Mouse (Mus musculus) Patski (cell line): ENCODE results near the gene Tekt2. TPM values are rescaled to one million over a fixed set of nuclear protein-coding genes. Genes with fewer than 3 reads are reported as not detected.
A peak's percentile ranks its signal among the peaks of the same experiment; 100 is the strongest.

Source experiments
- ATAC-seq: fragments of 100-300 bp; one replicate; pipeline ENCODE4 v1.8.0; 2021
- CTCF ChIA-PET: fragments of 350-600 bp; sonication (Branson Sonifier 250); formaldehyde crosslinking; loops from one replicate; lab custom pipeline; 2022; ENCODE audit warnings: inconsistent platforms; lab: Charles Lee
- POLR2A ChIA-PET: fragments of 350-600 bp; sonication (Branson Sonifier 250); formaldehyde crosslinking; loops from one replicate; lab custom pipeline; 2022; ENCODE audit warnings: antibody characterized with exemption, inconsistent platforms; lab: Charles Lee
- DNase-seq: peaks from one replicate; pipeline ENCODE4 v3.0.0-alpha.2; 2011; ENCODE audit warnings: low read depth, low spot score
- H3K27me3 ChIP-seq: fragments of 371-371 bp; one replicate; pipeline ENCODE4 v1.5.1; 2021
- CTCF ChIP-seq: fragments of 100-300 bp; IDR thresholded peaks from one replicate; pipeline ENCODE4 v1.5.1; 2021
- in situ Hi-C: fragments of 300-500 bp; cut with MboI; formaldehyde crosslinking; loops from 3 replicates; pipeline ENCODE4 v1.11.1; 2018; ENCODE audit warnings: low pct_unique_long_range_greater_than_20kb, mixed read lengths
- polyA plus RNA-seq: library from polyadenylated mRNA; unstranded; gene quantifications from one replicate; pipeline ENCODE4 v1.2.3, GENCODE M21; 2021

Gene Tekt2
- polyA plus RNA-seq, 1 experiment from 2014 or later: 0.14 TPM

- CTCF ChIA-PET: interaction anchor here (0.6 to 2.0 kb wide), 9 partner anchors 8 to 158 kb away, joined by 3 to 8 read pairs (median 4); partner anchors contain the start of gene Trappc3
- DNase-seq (no peak), ATAC-seq (peak; percentile 4)
- no peaks in the 10 kb centered on the region for H3K27me3 ChIP-seq
- no peak for TF ChIP-seq CTCF
- in situ Hi-C loops: no loop called here
- POLR2A ChIA-PET: interaction anchor here (1.9 kb wide), 1 partner anchor 10 kb away, joined by 7 read pairs; no protein-coding TSS in a partner anchor
Measured at GRCm38 (mm10) chr4:126321854-126322511, 3.5 kb downstream of the Tekt2 start.

- peak; percentile 68 for DNase-seq
- CTCF ChIA-PET: interaction anchor here (0.6 to 2.0 kb wide), 8 partner anchors 8 to 159 kb away, joined by 3 to 8 read pairs (median 3); partner anchors contain the start of gene Trappc3
- ATAC-seq: peak; percentile 78
- no peaks in the 10 kb centered on the region for H3K27me3 ChIP-seq
- POLR2A ChIA-PET: interaction anchor here (0.6 to 1.9 kb wide), 2 partner anchors 9 to 196 kb away, joined by 3 to 7 read pairs; no protein-coding TSS in a partner anchor
- no peak for TF ChIP-seq CTCF
- in situ Hi-C loops: no loop called here
Measured at GRCm38 (mm10) chr4:126321111-126321853, 4.2 kb downstream of the Tekt2 start, which contains the start of gene Adprhl2. Adprhl2 (minus strand) TSS chr4:126321703.

DNA sequence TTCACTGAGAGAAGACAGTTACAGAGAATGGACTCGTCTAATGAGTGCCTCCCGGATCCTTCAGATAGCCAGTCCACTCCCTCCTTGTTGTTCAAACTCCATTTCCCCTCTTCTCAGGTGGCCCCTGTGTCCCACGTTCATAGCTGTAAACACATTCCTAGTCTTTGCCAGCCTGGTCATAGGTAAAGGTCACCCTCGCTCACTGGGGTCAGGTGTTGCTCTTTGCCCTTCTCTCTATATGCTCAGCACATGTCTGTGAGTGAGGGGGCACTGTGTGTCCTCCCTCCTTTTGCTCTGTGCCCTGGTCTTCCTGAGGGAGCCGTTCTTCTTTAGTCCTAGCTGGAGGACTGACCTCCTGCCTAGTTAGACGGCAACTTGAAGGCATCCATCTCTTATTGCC is 5.7 kb downstream of the Tekt2 start:
- in situ Hi-C loops: no loop called here
- no peak for DNase-seq
- no peak for ATAC-seq
- CTCF ChIA-PET: interaction anchor here (1.5 to 2.0 kb wide), 2 partner anchors 10 to 13 kb away, joined by 4 to 8 read pairs; no protein-coding TSS in a partner anchor
- POLR2A ChIA-PET: no interaction called here
- TF ChIP-seq CTCF: no peak
- no peaks in the 10 kb centered on the region for H3K27me3 ChIP-seq

DNA sequence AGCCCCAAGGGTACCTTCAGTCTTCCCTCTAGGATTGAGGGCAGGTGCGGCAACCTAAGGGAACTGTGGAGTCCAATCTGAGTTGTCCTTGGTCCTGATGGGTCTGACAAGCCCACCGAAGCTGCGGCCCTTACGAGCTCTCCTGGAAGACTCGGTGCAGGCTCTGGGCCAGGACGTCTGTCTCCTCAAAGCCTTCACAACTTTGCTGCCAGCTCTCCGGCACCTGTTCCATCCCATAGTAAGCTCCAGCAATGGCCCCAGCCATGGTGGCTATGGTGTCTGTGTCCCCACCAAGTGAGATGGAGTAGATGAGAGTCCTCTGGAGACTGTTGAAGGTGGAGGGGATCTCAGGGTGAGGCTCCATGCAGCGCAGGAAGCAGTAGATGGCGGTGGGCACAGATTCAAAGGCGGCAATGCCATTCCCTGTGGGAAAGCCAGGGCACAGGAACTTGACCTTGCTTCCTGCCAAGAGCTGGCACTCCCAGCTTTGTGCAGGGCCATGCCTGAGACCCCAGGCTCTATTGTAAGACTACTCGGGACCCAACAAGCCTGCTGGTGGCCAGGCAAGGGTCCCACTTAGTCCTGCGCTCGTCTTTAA is 8.9 kb downstream of the Tekt2 start:
- in situ Hi-C loops: no loop called here
- no peak for DNase-seq
- ATAC-seq: no peak
- ChIA-PET POLR2A (no interaction called here), CTCF (no interaction called here)
- TF ChIP-seq CTCF: no peak
- no peaks in the 10 kb centered on the region for H3K27me3 ChIP-seq

- in situ Hi-C loops: no loop called here
Measured at GRCm38 (mm10) chr4:126315931-126316330, 9.6 kb downstream of the Tekt2 start.

DNA sequence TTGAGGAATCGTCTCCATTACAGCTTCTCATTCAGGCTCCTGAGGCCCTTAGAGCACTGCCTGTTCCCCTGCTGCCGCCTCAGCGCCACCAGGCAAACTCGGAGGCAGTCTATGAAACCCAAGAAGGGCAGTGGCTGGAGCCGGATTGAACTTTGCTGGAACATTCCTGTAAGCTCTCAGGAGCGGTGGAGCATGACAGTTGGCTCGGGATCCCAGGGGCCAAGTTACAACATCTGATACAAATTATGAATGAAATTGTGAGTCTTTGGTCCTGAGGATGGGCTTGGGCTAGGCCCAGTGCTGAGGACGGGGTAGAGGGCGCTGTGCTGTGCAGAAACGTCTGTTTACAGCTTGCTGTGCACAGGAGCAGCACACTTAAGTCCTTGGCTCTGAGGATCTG is 11.1 kb downstream of the Tekt2 start:
- TF ChIP-seq CTCF: no peak
- H3K27me3 ChIP-seq: no peaks in the 10 kb centered on the region
- POLR2A ChIA-PET: interaction anchor here (0.6 kb wide), 1 partner anchor 1191 kb away, joined by 3 read pairs; no protein-coding TSS in a partner anchor
- CTCF ChIA-PET: interaction anchor here (0.8 to 2.3 kb wide), 5 partner anchors 8 to 183 kb away, joined by 3 to 8 read pairs (median 4); partner anchors contain the start of gene Trappc3
- ATAC-seq (peak; percentile 78), DNase-seq (peak; percentile 86)
- in situ Hi-C loops: no loop called here

More at GRCm38 (mm10) chr4:126315931-126316330, 9.6 kb downstream of the Tekt2 start:
- ChIA-PET POLR2A (no interaction called here), CTCF (no interaction called here)
- ATAC-seq: no peak
- H3K27me3 ChIP-seq: no peaks in the 10 kb centered on the region
- no peak for DNase-seq
- TF ChIP-seq CTCF: no peak

DNA sequence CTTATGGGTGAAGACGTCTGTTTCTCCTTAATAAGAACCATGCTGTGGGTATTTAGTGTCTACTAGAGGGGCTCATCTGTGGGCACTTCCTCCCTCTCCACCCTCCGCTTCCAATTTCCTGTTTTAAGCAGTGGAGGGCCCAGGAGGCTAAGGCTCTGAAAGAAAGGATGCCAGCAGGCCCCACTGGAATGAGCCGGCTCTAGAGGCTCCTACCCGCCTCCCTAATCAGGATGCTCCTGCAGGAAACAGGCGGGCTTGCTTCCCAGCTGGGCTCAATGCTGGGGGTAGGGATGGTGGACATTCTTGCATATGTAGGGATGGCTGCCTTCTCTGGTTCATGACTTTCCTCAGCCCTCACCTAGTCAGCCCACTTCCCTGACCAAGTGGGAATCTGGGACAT is 12.3 kb downstream of the Tekt2 start:
- CTCF ChIA-PET: interaction anchor here (1.0 to 2.3 kb wide), 4 partner anchors 22 to 182 kb away, joined by 3 to 8 read pairs (median 6); partner anchors contain the start of gene Trappc3
- in situ Hi-C loops: no loop called here
- no peak for DNase-seq

DNA sequence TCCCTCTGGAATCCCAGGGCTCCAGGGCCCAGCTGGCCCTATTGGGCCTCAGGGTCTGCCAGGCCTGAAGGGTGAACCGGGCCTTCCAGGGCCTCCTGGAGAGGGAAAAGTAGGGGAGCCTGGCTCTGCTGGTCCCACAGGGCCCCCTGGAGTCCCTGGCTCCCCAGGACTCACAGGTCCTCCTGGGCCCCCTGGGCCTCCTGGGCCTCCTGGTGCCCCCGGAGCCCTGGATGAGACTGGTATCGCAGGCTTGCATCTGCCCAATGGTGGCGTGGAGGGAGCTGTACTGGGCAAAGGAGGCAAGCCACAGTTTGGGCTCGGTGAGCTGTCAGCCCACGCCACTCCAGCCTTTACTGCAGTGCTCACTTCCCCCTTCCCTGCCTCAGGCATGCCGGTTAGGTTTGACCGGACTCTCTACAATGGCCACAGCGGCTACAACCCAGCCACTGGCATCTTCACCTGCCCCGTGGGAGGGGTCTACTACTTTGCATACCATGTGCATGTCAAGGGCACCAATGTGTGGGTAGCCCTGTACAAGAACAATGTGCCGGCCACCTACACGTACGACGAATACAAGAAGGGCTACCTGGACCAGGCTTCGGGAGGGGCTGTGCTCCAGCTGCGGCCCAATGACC is 13.8 kb downstream of the Tekt2 start:
- no peaks in the 10 kb centered on the region for H3K27me3 ChIP-seq
- CTCF ChIA-PET: no interaction called here
- DNase-seq: no peak
- POLR2A ChIA-PET: interaction anchor here (1.6 kb wide), 1 partner anchor 10 kb away, joined by 7 read pairs; the partner anchor contains the start of gene Adprhl2
- no peak for ATAC-seq
- in situ Hi-C loops: no loop called here
- TF ChIP-seq CTCF: no peak

More for the DNA sequence above, 12.3 kb downstream of the Tekt2 start:
- no peak for ATAC-seq
- TF ChIP-seq CTCF: no peak
- H3K27me3 ChIP-seq: no peaks in the 10 kb centered on the region
- POLR2A ChIA-PET: interaction anchor here (1.6 kb wide), 1 partner anchor 8 kb away, joined by 7 read pairs; the partner anchor contains the start of gene Adprhl2

DNA sequence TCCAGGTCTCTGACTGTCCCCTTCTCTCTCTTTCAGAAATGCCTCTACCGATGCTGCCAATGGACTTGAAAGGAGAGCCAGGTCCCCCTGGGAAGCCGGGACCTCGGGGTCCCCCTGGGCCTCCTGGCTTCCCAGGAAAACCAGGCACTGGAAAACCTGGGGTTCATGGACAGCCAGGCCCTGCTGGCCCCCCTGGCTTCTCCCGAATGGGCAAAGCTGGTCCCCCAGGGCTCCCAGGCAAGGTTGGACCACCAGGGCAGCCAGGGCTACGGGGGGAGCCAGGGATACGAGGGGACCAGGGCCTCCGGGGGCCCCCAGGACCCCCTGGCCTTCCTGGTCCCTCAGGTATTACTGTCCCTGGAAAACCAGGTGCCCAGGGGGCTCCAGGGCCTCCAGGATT is 15.1 kb downstream of the Tekt2 start:
- no peaks in the 10 kb centered on the region for H3K27me3 ChIP-seq
- CTCF ChIA-PET: interaction anchor here (0.8 to 1.3 kb wide), 4 partner anchors 19 to 34 kb away, joined by 3 to 4 read pairs (median 4); partner anchors contain the start of gene Col8a2
- no peak for TF ChIP-seq CTCF
- no peak for ATAC-seq
- POLR2A ChIA-PET: no interaction called here
- DNase-seq: no peak
- in situ Hi-C loops: no loop called here

- no peak for TF ChIP-seq CTCF
- no peaks in the 10 kb centered on the region for H3K27me3 ChIP-seq
- POLR2A ChIA-PET: no interaction called here
- no peak for ATAC-seq
- DNase-seq: no peak
- CTCF ChIA-PET: interaction anchor here (0.8 to 1.3 kb wide), 5 partner anchors 9 to 34 kb away, joined by 3 to 4 read pairs (median 4); partner anchors contain the start of gene Col8a2
- in situ Hi-C loops: loop anchor here (5.0 kb wide), 2 partner anchors 38 to 83 kb away; no protein-coding TSS in a partner anchor
Measured at GRCm38 (mm10) chr4:126309922-126310309, 15.6 kb downstream of the Tekt2 start.
